Mouse (Mus musculus): Measurements from ENCODE around the gene Plpp1. TPM values are rescaled to one million over a fixed set of nuclear protein-coding genes. Genes with fewer than 3 reads are reported as not detected.
A peak's percentile ranks its signal among the peaks of the same experiment; 100 is the strongest.

The Plpp1 gene
- polyA plus RNA-seq, 1 experiment from 2014 or later, result 135 TPM

DNA sequence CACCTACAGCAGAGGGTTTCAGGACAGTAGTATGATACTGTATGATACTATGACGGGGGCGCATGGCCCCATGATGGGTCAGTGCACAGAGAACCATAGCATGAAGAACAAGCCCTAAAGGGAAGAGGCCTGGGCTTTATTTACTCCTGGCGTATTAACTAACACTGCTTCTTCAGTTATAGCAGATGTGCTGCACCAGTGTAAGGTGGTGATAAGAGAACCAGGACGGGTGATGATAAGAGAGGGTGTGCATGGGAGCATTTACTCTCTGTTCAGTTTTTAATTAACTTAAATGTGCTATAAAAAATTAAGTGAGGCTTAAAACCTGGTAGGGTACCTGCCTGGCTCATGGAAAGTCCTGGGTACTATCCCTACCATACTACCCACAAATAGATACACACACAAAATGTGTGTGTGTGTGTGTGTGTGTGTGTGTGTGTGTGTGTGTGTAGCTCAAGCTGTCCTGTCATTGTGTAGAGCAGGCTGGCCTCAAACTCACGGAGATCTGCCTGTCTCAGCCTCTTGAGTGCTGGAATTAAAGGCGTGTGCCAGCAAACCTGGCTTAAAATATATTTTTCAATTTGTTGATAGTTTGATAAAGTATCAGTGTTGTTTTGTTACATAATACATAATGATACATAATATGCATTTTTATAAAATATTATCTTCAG, 38.1 kb downstream of the Plpp1 start:
- H3K9ac ChIP-seq (ENCODE audit: low read depth, low read length), result no peak overlapping the region
- DNase-seq (ENCODE audit: low spot score) (no peak), ATAC-seq (replicated peaks; ENCODE audit: low FRiP score, low read depth) (no peak)
- no peaks in the 10 kb centered on the region for H3K36me3 ChIP-seq (ENCODE audit: insufficient read depth, low read length)
- no peaks in the 10 kb centered on the region for H3K4me1 ChIP-seq (replicated peaks; ENCODE audit: insufficient read depth, low read length)
- 94% methylated on average over 6 of the region's 6 CpGs for WGBS
- no peaks in the 10 kb centered on the region for H3K9me3 ChIP-seq (replicated peaks; ENCODE audit: low read length)
- no peak for TF ChIP-seq CTCF (IDR thresholded peaks at IDR 0.05; ENCODE audit: low read depth)
- H3K27me3 ChIP-seq (ENCODE audit: insufficient read depth, low read length), result no peaks in the 10 kb centered on the region
- H3K27ac ChIP-seq, result no peak overlapping the region
- no peak overlapping the region for H3K4me3 ChIP-seq (replicated peaks; ENCODE audit: low read depth, low read length)
- no peak overlapping the region for H3K4me2 ChIP-seq (ENCODE audit: low read length)

DNA sequence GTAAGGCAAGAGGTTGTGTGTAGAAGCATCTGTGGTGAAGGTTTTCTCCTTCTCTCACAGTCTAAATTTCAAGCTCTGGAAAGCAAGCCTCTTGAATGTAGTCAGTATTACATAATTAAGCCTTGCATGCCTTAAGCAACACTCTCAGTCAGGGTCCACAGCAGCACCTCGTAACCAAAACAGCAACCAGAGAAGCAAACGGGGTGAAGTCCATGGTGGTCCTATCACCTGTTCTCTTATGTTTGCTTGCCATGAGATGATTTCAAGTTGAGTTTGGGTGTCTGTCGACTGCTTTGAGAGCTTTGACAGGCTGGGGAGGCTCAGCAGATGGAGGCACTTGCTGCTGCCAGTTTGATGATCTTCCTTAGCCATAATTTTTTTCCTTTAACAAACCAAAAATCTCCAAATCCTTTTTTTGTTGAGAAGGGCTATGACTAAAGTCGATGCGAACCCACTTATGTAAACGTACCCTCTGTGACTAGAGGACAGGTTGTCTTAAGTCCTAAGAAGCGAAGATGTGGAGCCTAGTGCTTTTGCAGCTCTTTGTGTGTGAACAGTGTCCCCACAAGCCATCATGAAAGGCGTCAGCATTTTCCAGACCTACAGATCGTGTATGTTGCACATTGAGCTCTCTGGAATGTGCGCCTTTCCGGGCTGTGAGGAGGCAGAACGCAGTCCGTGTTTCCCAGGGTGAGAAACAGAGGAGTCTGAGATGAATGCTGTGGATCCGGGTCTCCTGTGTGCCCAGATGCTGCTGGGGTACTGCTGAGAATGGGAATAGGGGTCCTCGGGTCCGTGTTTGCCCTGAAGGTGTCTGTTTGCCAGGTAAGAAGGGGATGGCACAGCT, 39.9 kb downstream of the Plpp1 start:
- Histone ChIP-seq H3K9ac (ENCODE audit: low read depth, low read length) (no peak overlapping the region), H3K36me3 (ENCODE audit: insufficient read depth, low read length) (no peaks in the 10 kb centered on the region), H3K27ac (no peak overlapping the region), H3K4me3 (replicated peaks; ENCODE audit: low read depth, low read length) (no peak overlapping the region), H3K9me3 (replicated peaks; ENCODE audit: low read length) (no peaks in the 10 kb centered on the region), H3K27me3 (ENCODE audit: insufficient read depth, low read length) (no peaks in the 10 kb centered on the region), H3K4me2 (ENCODE audit: low read length) (no peak overlapping the region), H3K4me1 (replicated peaks; ENCODE audit: insufficient read depth, low read length) (no peaks in the 10 kb centered on the region)
- DNase-seq (ENCODE audit: low spot score) (no peak), ATAC-seq (replicated peaks; ENCODE audit: low FRiP score, low read depth) (no peak)
- TF ChIP-seq CTCF (IDR thresholded peaks at IDR 0.05; ENCODE audit: low read depth), result no peak
- 88% methylated on average over 16 of the region's 16 CpGs for WGBS

DNA sequence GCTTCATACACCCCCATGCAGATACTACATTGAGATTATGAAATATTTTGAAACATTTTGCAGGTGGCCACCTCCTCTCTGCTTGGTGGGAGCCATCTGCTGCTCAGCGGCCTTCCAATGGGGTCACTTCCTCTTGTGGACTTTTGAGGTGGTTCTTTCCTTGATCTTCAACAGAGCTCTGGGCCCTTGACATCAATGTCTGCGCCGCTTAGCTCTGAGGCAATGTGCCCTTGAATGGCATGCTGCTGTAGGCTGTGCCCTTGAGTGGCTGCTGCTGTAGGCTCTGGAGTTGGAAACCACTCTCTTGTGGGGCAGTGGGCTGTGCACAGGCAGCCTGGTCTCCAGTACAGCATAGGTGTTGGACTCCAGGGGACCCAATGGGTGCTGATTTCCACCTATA, 45.3 kb downstream of the Plpp1 start:
- H3K4me3 ChIP-seq (replicated peaks; ENCODE audit: low read depth, low read length), result no peak overlapping the region
- H3K9me3 ChIP-seq (replicated peaks; ENCODE audit: low read length), result no peaks in the 10 kb centered on the region
- WGBS, result 96% methylated on average over 3 of the region's 3 CpGs
- H3K4me2 ChIP-seq (ENCODE audit: low read length), result no peak overlapping the region
- no peaks in the 10 kb centered on the region for H3K27me3 ChIP-seq (ENCODE audit: insufficient read depth, low read length)
- H3K36me3 ChIP-seq (ENCODE audit: insufficient read depth, low read length), result no peaks in the 10 kb centered on the region
- TF ChIP-seq CTCF (IDR thresholded peaks at IDR 0.05; ENCODE audit: low read depth), result no peak
- H3K9ac ChIP-seq (ENCODE audit: low read depth, low read length), result no peak overlapping the region
- no peaks in the 10 kb centered on the region for H3K4me1 ChIP-seq (replicated peaks; ENCODE audit: insufficient read depth, low read length)
- ATAC-seq (replicated peaks; ENCODE audit: low FRiP score, low read depth) (no peak), DNase-seq (ENCODE audit: low spot score) (no peak)
- no peak overlapping the region for H3K27ac ChIP-seq

DNA sequence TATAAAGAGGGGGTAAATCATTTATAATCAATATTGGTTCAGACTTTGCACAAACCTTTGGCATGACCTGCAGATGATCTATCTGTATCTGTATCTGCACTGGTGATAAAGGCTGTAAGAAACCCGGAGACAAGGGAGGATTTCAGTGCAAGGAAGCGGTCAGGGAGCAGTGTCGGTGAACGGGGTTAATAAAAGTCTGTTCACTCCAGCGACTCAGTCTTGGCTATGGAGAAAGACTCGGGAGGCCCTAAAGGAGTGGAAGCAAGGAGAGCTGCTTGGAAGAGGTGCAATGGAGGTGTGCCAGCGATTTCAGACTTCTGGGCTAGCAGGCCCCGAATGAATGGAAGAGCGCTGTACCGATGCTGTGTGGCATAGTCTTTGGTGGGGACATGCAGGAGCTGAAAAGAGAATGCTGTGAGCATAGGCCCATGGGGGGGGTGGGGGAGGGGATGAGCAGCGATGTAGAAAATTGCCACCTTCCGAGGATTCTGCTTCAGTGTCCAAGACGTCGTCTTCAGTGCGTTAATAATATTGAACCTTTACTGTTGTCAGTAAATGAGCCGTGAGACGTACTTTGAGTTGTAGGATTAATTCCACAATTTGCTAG, 53.2 kb downstream of the Plpp1 start:
- Histone ChIP-seq H3K36me3 (ENCODE audit: insufficient read depth, low read length) (no peaks in the 10 kb centered on the region), H3K4me1 (replicated peaks; ENCODE audit: insufficient read depth, low read length) (no peaks in the 10 kb centered on the region), H3K9me3 (replicated peaks; ENCODE audit: low read length) (no peaks in the 10 kb centered on the region), H3K4me2 (ENCODE audit: low read length) (no peak overlapping the region), H3K9ac (ENCODE audit: low read depth, low read length) (no peak overlapping the region), H3K27ac (no peak overlapping the region), H3K4me3 (replicated peaks; ENCODE audit: low read depth, low read length) (no peak overlapping the region), H3K27me3 (ENCODE audit: insufficient read depth, low read length) (no peaks in the 10 kb centered on the region)
- DNase-seq (ENCODE audit: low spot score), result no peak
- WGBS, result 41% methylated on average over 17 of the region's 17 CpGs
- no peak for ATAC-seq (replicated peaks; ENCODE audit: low FRiP score, low read depth)
- no peak for TF ChIP-seq CTCF (IDR thresholded peaks at IDR 0.05; ENCODE audit: low read depth)

DNA sequence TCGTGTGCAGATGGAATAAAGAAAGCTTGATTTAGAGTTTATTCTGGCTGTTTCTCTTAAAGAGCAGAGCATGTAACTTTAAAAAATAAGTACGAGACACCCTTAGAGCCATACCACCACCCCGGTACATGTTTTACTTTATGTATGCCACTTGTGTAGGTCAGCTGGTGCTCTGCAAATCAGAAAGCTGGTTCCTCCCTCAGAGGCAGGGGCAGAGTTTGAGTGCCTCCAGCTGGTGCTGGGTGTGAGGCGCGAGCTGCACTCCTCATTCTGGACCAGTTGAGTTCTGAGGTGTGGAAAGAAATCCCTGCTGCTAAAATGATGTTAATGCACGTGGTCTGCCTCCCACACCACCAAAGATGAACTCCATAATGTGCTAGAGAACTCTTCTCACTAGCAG, 53.8 kb downstream of the Plpp1 start:
- DNase-seq (ENCODE audit: low spot score), result no peak
- H3K4me2 ChIP-seq (ENCODE audit: low read length), result no peak overlapping the region
- no peak for ATAC-seq (replicated peaks; ENCODE audit: low FRiP score, low read depth)
- no peaks in the 10 kb centered on the region for H3K4me1 ChIP-seq (replicated peaks; ENCODE audit: insufficient read depth, low read length)
- TF ChIP-seq CTCF (IDR thresholded peaks at IDR 0.05; ENCODE audit: low read depth), result peak; percentile 37; the same call in 1 of the 2 replicates
- no peak overlapping the region for H3K9ac ChIP-seq (ENCODE audit: low read depth, low read length)
- H3K27ac ChIP-seq, result no peak overlapping the region
- H3K9me3 ChIP-seq (replicated peaks; ENCODE audit: low read length), result no peaks in the 10 kb centered on the region
- H3K4me3 ChIP-seq (replicated peaks; ENCODE audit: low read depth, low read length), result no peak overlapping the region
- WGBS, result 54% methylated on average over 6 of the region's 6 CpGs
- H3K36me3 ChIP-seq (ENCODE audit: insufficient read depth, low read length), result no peaks in the 10 kb centered on the region
- no peaks in the 10 kb centered on the region for H3K27me3 ChIP-seq (ENCODE audit: insufficient read depth, low read length)

DNA sequence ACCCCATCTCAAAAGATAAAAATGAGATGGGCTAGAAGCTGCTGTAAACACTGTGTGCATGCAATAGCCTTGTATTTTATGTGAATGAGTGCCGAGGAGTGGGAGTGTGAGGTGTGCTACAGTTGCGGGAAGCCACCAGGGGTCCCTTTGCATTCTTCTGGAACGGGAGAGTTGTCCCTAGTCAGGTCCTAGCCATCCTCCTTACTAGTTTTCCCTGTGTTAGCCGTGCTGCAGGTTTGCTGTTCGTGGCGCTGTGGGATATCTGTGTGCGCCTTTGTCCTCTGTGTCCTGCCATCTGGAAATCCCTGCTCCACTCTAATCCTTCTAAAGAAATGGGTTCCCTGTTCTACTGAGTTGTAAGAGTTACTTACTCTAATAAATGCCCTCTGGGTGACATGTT, 57.3 kb downstream of the Plpp1 start:
- 79% methylated on average over 7 of the region's 7 CpGs for WGBS
- Histone ChIP-seq H3K4me1 (replicated peaks; ENCODE audit: insufficient read depth, low read length) (0 out of 2 replicates have a peak, but pooled peaks cover 9% of the 10 kb centered on the region), H3K27ac (no peak overlapping the region), H3K36me3 (ENCODE audit: insufficient read depth, low read length) (peaks cover 6% of the 10 kb centered on the region; the same call in 1 of the 2 replicates), H3K9me3 (replicated peaks; ENCODE audit: low read length) (no peaks in the 10 kb centered on the region), H3K9ac (ENCODE audit: low read depth, low read length) (no peak overlapping the region), H3K4me3 (replicated peaks; ENCODE audit: low read depth, low read length) (no peak overlapping the region), H3K27me3 (ENCODE audit: insufficient read depth, low read length) (no peaks in the 10 kb centered on the region), H3K4me2 (ENCODE audit: low read length) (no peak overlapping the region)
- DNase-seq (ENCODE audit: low spot score) (no peak), ATAC-seq (replicated peaks; ENCODE audit: low FRiP score, low read depth) (no peak)
- TF ChIP-seq CTCF (IDR thresholded peaks at IDR 0.05; ENCODE audit: low read depth), result no peak
